Comparison of ENCODE assay signal across 10 mouse cellular contexts in genomic region chr3:94784171-94784701, GRCm38 (mm10). TPM values are rescaled to one million over a fixed set of nuclear protein-coding genes. Genes with fewer than 3 reads are reported as not detected.
DNase-seq lines count a peak whose midpoint lies in the region; ATAC-seq lines count a peak whose summit lies in the region.
"Had no signal": no experiment of that assay in that cellular context is flagged by ENCODE, and none has a peak within 500 bp of the region (broad histone marks: within the 10 kb centered on the region; RNA-seq: fewer than 3 reads in every experiment).

No protein-coding gene starts in this region.

- H3K27me3 ChIP-seq in forebrain, embryonic 12.5 days: 0 out of 2 replicates have a peak, but pooled peaks cover 11% of the 10 kb centered on the region
- no peaks in the 10 kb centered on the region for H3K27me3 ChIP-seq in forebrain, embryonic 16.5 days (replicated peaks; ENCODE audit: control insufficient read depth, insufficient read depth, low read length)
- no peaks in the 10 kb centered on the region for H3K27me3 ChIP-seq in embryonic facial prominence, embryonic 14.5 days (replicated peaks; ENCODE audit: control insufficient read depth, insufficient read depth, low read length)
- H3K27me3 ChIP-seq in limb, embryonic 10.5 days (ENCODE audit: low read depth, poor library complexity, severe bottlenecking): peaks cover 33% of the 10 kb centered on the region
- H3K27me3 ChIP-seq: limb, embryonic 15.5 days had no signal

- no peak overlapping the region for H3K27ac ChIP-seq in forebrain, embryonic 12.5 days
- H3K27ac ChIP-seq in forebrain, embryonic 16.5 days (ENCODE audit: low read length): no peak overlapping the region
- peak overlapping the region; percentile 24; the same call in 1 of the 2 replicates for H3K27ac ChIP-seq in embryonic facial prominence, embryonic 14.5 days (replicated peaks; ENCODE audit: low read depth, low read length)
- H3K27ac ChIP-seq in limb, embryonic 10.5 days: no peak overlapping the region
- H3K27ac ChIP-seq: limb, embryonic 15.5 days had no signal

- 31% methylated on average over 5 of the region's 5 CpGs for WGBS in forebrain, embryonic 12.5 days
- WGBS in forebrain, embryonic 16.5 days: 27% methylated on average over 5 of the region's 5 CpGs
- 39% methylated on average over 5 of the region's 5 CpGs for WGBS in embryonic facial prominence, embryonic 14.5 days
- 45% methylated on average over 5 of the region's 5 CpGs for WGBS in limb, embryonic 10.5 days

- H3K36me3 ChIP-seq in forebrain, embryonic 12.5 days (replicated peaks): no peaks in the 10 kb centered on the region
- H3K36me3 ChIP-seq in forebrain, embryonic 16.5 days (ENCODE audit: control insufficient read depth, insufficient read depth): no peaks in the 10 kb centered on the region
- no peaks in the 10 kb centered on the region for H3K36me3 ChIP-seq in embryonic facial prominence, embryonic 14.5 days (ENCODE audit: control insufficient read depth, insufficient read depth, low read length)
- no peaks in the 10 kb centered on the region for H3K36me3 ChIP-seq in limb, embryonic 10.5 days
- H3K36me3 ChIP-seq: limb, embryonic 15.5 days had no signal

- ATAC-seq in forebrain, embryonic 12.5 days (ENCODE audit: low FRiP score): no peak
- ATAC-seq in forebrain, embryonic 16.5 days: no peak
- ATAC-seq in embryonic facial prominence, embryonic 14.5 days (ENCODE audit: low read depth): peak; percentile 10; the same call in 1 of the 2 replicates

- peaks cover 22% of the 10 kb centered on the region for H3K4me1 ChIP-seq in forebrain, embryonic 12.5 days
- H3K4me1 ChIP-seq in forebrain, embryonic 16.5 days (replicated peaks; ENCODE audit: control insufficient read depth, insufficient read depth, low read length): peaks cover 12% of the 10 kb centered on the region
- peaks cover 8% of the 10 kb centered on the region; the same call in 1 of the 2 replicates for H3K4me1 ChIP-seq in embryonic facial prominence, embryonic 14.5 days (ENCODE audit: control insufficient read depth, insufficient read depth, low read length)
- peaks cover 20% of the 10 kb centered on the region for H3K4me1 ChIP-seq in limb, embryonic 10.5 days

- no peak overlapping the region for H3K9ac ChIP-seq in forebrain, embryonic 12.5 days
- no peak overlapping the region for H3K9ac ChIP-seq in forebrain, embryonic 16.5 days (replicated peaks; ENCODE audit: low read depth, low read length)
- no peak overlapping the region for H3K9ac ChIP-seq in embryonic facial prominence, embryonic 14.5 days (ENCODE audit: low read depth, low read length)
- H3K9ac ChIP-seq: limb, embryonic 15.5 days had no signal

- H3K4me3 ChIP-seq in forebrain, embryonic 12.5 days (replicated peaks): no peak overlapping the region
- H3K4me3 ChIP-seq in forebrain, embryonic 16.5 days (replicated peaks; ENCODE audit: low read length): no peak overlapping the region
- no peak overlapping the region for H3K4me3 ChIP-seq in embryonic facial prominence, embryonic 14.5 days (ENCODE audit: low read depth, low read length)
- no peak overlapping the region for H3K4me3 ChIP-seq in limb, embryonic 10.5 days
- H3K4me3 ChIP-seq: limb, embryonic 15.5 days had no signal

- H3K9me3 ChIP-seq in forebrain, embryonic 12.5 days: no peaks in the 10 kb centered on the region
- H3K9me3 ChIP-seq in forebrain, embryonic 16.5 days (ENCODE audit: control insufficient read depth, low read length): no peaks in the 10 kb centered on the region
- H3K9me3 ChIP-seq in embryonic facial prominence, embryonic 14.5 days (ENCODE audit: control insufficient read depth, low read length): no peaks in the 10 kb centered on the region
- H3K9me3 ChIP-seq in limb, embryonic 10.5 days (replicated peaks): no peaks in the 10 kb centered on the region
- H3K9me3 ChIP-seq: limb, embryonic 15.5 days had no signal

- H3K4me2 ChIP-seq in forebrain, embryonic 12.5 days: 0 out of 2 replicates have a peak overlapping the region, but pooled peaks have one; percentile 3
- no peak overlapping the region for H3K4me2 ChIP-seq in forebrain, embryonic 16.5 days (ENCODE audit: low read length)
- H3K4me2 ChIP-seq in embryonic facial prominence, embryonic 14.5 days (ENCODE audit: low read depth, low read length): no peak overlapping the region
- H3K4me2 ChIP-seq: limb, embryonic 15.5 days had no signal

- peak; percentile 64 for DNase-seq in embryonic facial prominence, embryonic 14.5 days (ENCODE audit: low spot score)
- DNase-seq in kidney, postnatal 25 days: peak; percentile 34 to 56
- peak; percentile 77 for DNase-seq in lung, postnatal 36 days
- DNase-seq in Muller cell, postnatal 12 days (ENCODE audit: inconsistent ontology term): no peak
- no peak for DNase-seq in limb, embryonic 10.5 days (ENCODE audit: low spot score)
- DNase-seq in layer of hippocampus, adult 18-20 months (ENCODE audit: low spot score in 2 of 2): no peak
- DNase-seq: gastrocnemius, postnatal 10 days had no signal

RNA-seq across cellular contexts. Expression of gene Cgn, which starts 2.1 kb away (rescaled TPM):
- polyA plus RNA-seq in forebrain, embryonic 12.5 days (2016; fragmentation: Nextera tagmentation; extraction: Ambion mirVana): 5.9 and 6.0 TPM in 2 replicates
- 4.9 and 9.0 TPM in 2 replicates for polyA plus RNA-seq in forebrain, embryonic 16.5 days (2015; fragmentation: Nextera tagmentation; extraction: Ambion mirVana)
- polyA plus RNA-seq in embryonic facial prominence, embryonic 14.5 days (2014; fragmentation: Nextera tagmentation; extraction: Ambion mirVana): 4.0 and 5.8 TPM in 2 replicates
- 6.2 and 6.5 TPM in 2 replicates for polyA plus RNA-seq in limb, embryonic 10.5 days (2016; fragmentation: Nextera tagmentation; extraction: Ambion mirVana)
- total RNA-seq in layer of hippocampus, adult 18-20 months (2021): 1 to 10 TPM; 3.6 to 3.7 TPM

RNA-seq across cellular contexts. Expression of gene Pogz, which starts 53.1 kb away (rescaled TPM):
- 27.6 and 28.8 TPM in 2 replicates for polyA plus RNA-seq in forebrain, embryonic 12.5 days (2016; fragmentation: Nextera tagmentation; extraction: Ambion mirVana)
- 24.4 and 27.9 TPM in 2 replicates for polyA plus RNA-seq in forebrain, embryonic 16.5 days (2015; fragmentation: Nextera tagmentation; extraction: Ambion mirVana)
- polyA plus RNA-seq in embryonic facial prominence, embryonic 14.5 days (2014; fragmentation: Nextera tagmentation; extraction: Ambion mirVana): 15.1 and 17.9 TPM in 2 replicates
- 17.7 and 21.4 TPM in 2 replicates for polyA plus RNA-seq in limb, embryonic 10.5 days (2016; fragmentation: Nextera tagmentation; extraction: Ambion mirVana)
- 10 to 100 TPM; 57.0 to 58.6 TPM for total RNA-seq in layer of hippocampus, adult 18-20 months (2021)

Comparison
In these comparisons a context has a peak if more than half of its experiments do, and no peak if none do; other contexts are left out.
1. DNase-seq: peak in embryonic facial prominence, embryonic 14.5 days (single experiment), kidney, postnatal 25 days (2 of 2) and lung, postnatal 36 days (single experiment); none in Muller cell, postnatal 12 days (single experiment), limb, embryonic 10.5 days (single experiment) and layer of hippocampus, adult 18-20 months (0 of 2).